Mouse (Mus musculus) B cell, adult 67 days (primary cell): ENCODE data around the gene Nbl1. TPM values are rescaled to one million over a fixed set of nuclear protein-coding genes. Genes with fewer than 3 reads are reported as not detected.

Experiments used
- total RNA-seq, 2 experiments: library from RNA; stranded (reverse); gene quantifications; 4 replicates each; pipeline ENCODE4 v1.2.4; 2023

Nbl1 gene
- total RNA-seq: 1 to 10 TPM in 1 of 2 experiments, not detected in 1; 1.1 TPM

DNA sequence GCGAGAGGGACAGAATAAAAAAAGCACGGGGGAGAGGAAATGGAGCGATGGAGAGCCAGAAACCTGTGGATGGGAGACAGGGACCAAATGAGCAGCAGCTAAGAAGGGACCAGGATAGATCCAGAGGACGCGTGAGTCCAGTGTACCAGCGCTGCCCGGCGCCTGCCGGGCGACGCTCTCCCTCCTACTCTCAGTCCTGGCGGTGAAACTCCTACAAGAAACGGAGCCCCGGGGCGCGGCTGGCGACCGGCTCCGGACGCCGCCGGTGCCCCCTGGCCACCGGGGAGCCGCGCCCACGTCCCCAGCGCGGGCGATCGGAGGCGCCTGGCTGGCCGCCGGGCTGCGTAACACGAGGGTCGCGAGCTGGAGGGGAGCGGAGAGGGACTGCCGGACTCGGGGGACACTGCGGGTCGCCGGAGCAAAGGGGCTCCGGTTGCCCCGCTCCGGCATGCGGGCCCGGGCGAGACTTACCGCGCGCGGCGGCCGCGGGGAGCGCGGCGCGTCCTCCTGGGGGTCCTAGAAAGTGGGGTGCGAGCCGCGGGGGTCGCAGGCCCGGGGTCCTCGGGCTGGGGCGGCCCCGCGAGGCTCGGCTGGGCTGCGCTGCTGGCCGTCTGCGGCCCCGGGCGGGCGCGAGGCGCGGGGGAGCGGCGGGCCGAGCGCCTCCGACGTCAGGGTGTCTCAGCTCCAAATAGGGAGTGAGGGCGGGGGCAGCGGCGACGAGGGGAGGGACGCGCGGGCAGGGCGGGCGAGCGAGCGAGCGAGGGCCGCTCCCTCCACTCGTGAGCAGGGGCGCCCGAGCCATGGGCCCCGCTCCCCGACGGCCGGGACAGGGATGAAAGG is at the start of gene Nbl1:
Gene Nbl1, minus strand, starts transcription at position 638 of the 840 bp plus-strand sequence.

DNA sequence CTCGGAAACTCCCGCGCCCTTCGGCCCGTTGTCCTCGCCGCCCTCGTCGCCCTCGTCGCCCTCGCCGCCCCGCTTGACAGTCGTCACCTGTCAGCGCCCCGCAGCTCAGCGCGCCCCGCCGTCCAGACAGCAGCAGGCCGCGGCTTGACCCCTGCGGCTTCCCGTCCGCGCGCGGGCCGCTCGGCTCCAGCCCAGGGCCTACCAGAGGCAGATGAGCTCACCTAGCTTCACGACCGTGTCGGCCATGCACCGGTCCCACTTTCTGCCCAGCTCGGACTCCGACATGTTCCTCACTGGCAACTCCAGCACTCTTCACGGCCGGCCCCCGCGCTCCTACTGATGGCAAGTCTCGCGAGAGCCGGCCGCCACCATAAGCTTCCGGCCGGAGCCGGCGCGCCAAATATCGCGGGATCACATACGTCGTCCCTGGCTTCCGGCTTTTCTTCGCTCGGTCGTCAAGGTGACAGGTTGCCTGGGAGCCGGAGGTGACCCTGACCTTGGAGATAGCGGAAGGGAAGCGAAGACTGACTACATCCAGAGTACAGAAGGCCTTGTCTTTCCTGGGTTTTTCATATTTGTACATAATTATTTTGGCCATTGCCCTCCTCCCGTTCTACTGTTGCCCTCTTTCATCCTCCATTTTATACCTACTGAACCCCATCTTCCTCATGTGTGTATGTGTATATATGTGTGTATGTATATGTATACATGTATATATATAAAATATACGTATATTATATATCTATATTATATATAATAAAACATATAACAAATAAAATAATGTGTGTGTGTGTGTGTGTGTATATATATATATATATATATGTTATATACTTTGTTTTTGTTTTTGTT is 38.1 kb upstream of the Nbl1 start, which contains the start of gene Minos1:
Gene Minos1, minus strand, starts transcription at position 413 of the 849 bp plus-strand sequence.

DNA sequence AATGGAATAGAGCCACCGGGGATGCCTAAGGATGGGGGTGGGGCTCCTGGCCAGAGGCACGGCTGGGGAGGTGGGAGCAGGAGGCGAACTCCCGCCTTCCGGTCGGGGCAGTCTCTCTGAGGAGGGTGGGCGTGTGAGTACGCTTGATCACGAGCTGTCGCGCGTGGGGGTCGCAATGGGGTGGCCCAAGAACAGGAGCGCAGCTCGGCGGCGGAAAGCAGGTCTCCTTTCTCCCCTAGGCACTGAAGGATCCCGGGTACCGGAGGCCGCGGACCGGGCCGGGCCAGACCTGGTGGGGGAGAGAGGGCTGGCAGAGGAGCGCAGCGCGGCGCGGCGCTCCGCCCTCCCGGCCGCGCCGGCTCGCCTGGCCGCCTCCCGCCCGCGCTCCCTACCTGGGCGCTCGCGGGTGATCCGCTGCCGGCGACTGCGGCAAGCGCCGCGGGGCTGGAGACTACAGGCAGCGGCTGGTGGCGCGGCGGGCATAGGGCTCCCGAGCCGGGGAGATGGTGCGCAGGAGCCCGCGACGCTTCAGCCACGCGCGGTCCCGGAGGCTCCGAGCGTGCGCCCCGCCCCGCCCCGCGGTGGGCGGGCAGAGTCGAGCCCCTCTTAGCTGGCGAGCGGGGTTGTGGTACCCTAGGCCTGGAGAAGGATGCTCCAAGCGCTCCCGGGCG is 17.6 kb downstream of the Nbl1 start, which contains the start of gene Htr6:
Gene Htr6, minus strand, starts transcription at position 530 of the 671 bp plus-strand sequence.

Other genes starting within 250 kb of the Nbl1 start
- gene Pla2g5, start 229.5 kb downstream of the Nbl1 start, total RNA-seq: not detected
- not detected for gene Gm13030, start 219.0 kb downstream of the Nbl1 start, total RNA-seq
- not detected for gene Pla2g2e, start 215.1 kb downstream of the Nbl1 start, total RNA-seq
- gene Otud3, start 179.0 kb downstream of the Nbl1 start, total RNA-seq: 10 to 100 TPM in 1 of 2 experiments, 1 to 10 TPM in 1; 10.0 to 11.5 TPM
- not detected for gene Rnf186, start 125.9 kb downstream of the Nbl1 start, total RNA-seq
- 10 to 100 TPM; 36.7 to 40.3 TPM for gene Tmco4, start 120.1 kb downstream of the Nbl1 start, total RNA-seq
- gene Htr6, start 17.4 kb downstream of the Nbl1 start, total RNA-seq: not detected
- 100 to 1,000 TPM; 119 to 120 TPM for gene Minos1, start 38.1 kb upstream of the Nbl1 start, total RNA-seq
- gene Capzb, start 99.9 kb upstream of the Nbl1 start, total RNA-seq: 100 to 1,000 TPM; 426 to 442 TPM
- gene Pqlc2, start 217.7 kb upstream of the Nbl1 start, total RNA-seq: 10 to 100 TPM; 31.3 to 33.5 TPM
- gene Akr7a5, start 217.8 kb upstream of the Nbl1 start, total RNA-seq: 10 to 100 TPM; 23.5 to 28.8 TPM